Mouse (Mus musculus): ENCODE measurements at regions not wholly inside any gene's neighbourhood (a gene's known extent, or its start where the extent isn't known, plus 50 kb on each side); places are given as distances from the start of the nearest gene placed in this dataset.

DNA sequence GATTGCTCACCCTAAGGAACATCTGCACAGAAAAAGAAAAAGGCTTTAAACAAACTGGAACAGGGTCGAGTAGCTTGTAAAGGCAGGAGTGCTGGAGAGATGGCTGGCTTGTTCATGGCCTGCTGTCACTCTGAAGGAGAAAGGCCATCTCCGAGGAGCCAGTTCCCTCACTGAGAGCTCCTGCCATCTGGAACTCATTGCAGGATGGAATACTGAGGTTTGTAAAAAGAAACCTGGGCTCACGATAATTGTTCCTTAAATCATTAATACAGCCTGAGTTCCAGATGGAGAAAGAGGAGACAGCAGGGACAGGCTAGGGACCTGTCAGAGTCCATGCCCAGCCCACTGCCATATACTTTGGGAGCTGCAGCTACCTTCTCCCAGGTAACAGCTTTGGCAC is 100.8 kb upstream of the Gm12830 start:
- ATAC-seq = no peak

DNA sequence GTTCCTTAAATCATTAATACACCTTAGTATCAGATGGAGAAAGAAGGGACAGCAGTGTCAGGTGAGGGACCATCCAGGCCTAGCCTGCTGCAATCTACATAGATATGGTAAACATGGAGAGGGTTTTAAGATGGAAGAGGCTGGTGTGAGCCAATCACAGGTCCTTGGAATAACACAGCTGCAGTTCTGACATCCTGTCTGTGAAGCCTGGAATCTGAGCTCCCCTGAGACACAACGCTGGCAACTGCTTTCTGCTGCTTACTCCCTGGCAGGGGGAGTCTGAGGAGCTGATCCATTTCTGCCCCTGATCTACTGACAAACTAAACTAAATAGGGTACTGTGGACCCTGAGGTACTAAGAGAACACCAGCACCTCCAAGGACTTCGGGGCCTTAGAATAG is 100.1 kb upstream of the Gm12830 start:
- ATAC-seq = no peak

DNA sequence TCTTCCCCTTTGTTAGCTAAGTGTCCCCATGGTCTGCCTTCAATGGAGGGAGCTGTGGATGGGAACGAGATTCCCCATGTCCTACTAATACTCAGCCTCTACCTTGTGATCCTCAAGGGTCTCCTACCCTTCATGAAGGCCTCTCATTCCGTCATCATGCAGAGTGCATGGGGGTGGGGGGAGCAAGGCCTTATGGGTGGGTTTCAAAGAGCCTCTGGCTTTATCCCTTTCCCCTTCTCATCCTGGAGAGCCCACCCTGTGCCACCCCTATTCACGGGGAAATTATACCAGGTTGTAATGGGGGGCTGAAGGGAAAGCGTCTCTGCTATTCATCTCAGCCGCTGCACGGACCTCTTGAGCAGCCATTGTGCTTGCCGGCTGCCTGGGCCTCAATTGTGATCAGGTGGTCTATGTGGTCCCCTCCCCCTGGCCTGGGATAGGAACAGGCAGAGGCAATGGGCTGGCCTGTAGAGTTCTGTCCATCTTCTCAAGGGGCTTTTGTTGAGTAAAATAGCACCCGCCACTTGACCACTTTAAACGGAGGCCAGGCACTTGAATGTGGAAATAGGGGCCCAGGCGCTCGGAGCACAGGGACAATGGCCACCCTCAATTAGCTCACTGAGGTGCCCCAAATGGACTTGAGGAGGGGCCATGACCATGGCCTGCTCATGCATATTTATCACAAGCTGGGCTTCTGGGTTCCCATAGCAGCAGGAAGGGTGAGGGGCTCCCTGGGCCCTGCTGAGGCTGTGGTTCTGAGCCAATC is 93.1 kb upstream of the Gm12830 start:
- no peak for ATAC-seq

DNA sequence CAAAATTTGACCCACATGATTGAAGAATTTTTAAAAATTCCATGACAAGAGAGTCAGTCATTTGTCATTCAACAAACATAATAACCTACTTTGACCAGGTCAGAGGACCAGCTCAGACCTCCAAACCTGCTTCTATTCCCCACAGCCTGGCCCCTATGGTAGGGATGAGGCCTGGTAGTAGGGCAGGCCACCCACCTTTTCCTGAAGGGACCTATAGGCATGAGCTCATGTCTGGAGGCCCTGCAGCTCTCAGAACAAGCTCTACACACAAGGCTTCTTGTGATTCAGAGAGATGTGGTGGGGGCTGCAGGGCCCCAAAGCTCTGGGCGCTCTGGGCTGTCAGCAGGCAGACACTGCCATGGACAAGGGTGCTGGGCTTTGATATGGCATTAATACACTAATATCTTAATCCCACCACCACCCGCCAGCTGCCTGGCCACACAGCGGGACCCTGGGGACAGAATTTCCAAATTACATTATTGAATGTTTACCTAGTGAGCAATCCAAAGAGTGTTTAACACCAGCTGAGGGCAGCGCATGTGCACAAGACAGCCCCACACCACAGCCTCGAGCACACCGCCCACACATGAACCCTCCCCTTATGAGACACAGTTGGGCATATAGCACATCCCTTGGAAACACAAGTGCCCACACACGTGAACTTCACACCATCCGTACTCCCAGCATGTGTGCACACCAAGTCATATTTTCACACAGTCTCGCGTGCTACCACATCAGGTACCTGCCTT is 88.1 kb upstream of the Gm12830 start:
- ATAC-seq = no peak

DNA sequence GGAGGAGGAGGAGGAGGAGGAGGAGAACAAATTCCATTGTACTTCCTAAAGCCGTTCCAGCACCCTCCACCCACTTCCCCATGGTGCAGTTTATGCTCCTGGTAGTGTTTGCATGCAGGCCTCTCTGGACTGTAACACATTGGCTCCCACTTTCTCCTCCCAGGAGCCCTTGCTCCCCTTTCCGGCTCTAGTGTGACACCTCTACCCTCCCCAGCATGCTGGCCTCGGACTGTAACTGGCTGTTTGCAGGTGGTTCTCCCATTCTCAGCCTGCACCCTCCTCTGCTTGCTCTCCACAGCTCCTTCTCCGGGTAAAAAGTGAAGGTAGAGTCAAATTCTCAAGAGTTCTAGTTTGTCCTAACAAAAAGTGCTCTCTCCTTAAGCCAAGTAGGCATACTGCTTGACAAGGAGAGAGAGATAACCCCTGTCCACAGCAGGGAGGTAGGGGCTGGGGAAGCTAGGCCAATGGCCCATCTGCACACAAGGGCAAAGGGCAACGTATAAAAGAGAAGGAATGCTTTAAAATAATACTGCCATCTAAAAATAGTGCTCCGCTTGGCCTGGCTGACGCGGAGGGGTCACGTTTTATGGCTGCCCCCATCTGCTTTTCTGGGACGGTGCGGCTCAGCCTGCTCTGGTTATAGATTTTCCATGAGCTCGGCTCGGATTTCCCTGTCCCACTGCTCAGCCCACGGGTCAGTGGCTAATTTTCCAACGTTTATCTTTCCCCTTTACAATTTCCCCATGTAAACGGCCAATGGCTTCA is 82.4 kb upstream of the Gm12830 start:
- ATAC-seq = no peak

DNA sequence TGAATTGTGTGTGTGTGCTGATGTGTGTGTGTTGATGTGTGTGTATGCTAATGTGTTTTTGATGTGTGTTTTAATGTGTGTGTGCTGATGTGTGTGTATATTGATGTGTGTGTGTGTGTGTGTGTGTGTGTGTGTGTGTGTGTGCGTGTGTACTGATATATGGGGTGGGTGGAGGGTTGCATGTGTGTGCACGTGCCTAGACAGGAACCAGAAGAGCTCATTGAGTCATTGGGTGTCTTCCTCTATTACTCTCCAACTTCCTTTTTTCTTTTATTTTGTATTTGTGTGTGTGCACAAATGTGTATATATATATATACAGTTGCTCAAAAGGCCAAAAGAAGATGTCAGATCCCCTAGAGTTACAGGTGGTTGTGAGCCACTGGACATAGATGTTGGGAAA is 73.4 kb upstream of the Gm12830 start:
- no peak for ATAC-seq

DNA sequence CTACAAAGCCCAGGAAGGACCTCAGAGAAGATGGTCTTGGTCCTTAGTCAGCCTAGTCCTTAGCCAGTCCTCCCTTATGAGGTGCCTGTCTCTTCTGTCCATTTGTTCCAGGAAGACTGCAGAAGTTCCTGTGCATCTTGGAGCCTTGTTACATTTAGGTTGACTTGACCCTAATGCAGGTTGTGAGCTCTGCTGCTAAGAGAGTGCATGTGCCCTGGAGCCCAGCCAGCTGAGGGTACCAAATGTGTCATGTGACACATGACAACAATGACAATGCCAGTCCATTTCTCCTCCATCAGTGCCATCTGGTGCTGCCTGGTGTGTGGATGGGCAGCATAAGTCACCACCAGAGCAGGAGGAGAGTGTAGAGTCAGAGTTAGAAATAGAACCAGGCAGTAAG is 61.7 kb upstream of the Gm12830 start:
- no peak for ATAC-seq

DNA sequence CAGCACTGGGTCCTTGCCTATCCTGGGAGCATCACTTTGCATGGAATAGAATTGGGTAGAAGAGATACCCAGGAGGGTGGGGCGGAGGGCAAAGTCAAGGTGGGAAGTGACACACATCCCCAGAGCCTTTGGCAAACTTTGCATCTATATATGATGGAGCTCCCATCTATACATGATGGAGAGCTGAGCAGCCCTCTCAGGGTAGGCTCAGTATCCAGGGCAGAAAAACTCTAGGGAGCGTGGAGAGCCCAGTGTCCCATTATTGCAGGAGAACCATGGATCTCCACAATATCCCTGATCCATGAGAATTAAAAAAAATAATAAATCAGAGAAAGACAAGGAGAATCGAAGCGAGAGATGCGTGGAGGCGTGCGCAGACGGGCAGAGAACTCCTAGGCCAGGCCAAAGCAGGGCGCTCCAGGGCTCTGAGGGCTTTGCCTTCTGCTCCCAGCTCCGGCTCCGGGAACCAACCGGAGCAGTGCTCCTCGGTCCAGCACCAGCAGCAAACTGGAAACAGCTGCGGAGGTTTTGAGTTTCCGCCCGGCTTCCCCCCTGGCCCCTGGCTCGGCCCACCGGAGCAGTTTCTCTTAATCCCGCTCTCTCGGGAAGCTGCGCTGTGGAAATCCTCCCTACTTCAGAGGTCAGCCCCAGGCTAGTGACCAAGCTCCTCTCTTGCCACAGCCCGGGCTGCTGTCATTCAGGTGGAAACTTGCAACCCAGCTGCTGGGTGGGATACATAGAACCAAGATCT is 54.7 kb upstream of the Gm12830 start:
- ATAC-seq = no peak

Measured in activated CD4-positive, CD25-positive, alpha-beta regulatory T cell, adult 4 months (primary cell).